Mouse (Mus musculus): ENCODE data around the gene Gm10031. TPM values are rescaled to one million over a fixed set of nuclear protein-coding genes. Genes with fewer than 3 reads are reported as not detected.
"Not testable (repeated sequence)": the region's sequence is repeated elsewhere in the genome, so short reads cannot be mapped to it uniquely, and the experiment has no call there.

Gm10031 gene
- polyA plus RNA-seq, 1 experiment from 2014 or later, result 0.82 TPM

- not testable (repeated sequence) for H3K9ac ChIP-seq (ENCODE audit: low read length); H3K36me3 ChIP-seq (ENCODE audit: control insufficient read depth, insufficient read depth, low read length); H3K27me3 ChIP-seq (ENCODE audit: control insufficient read depth, insufficient read depth, low read length); H3K9me3 ChIP-seq (ENCODE audit: control insufficient read depth, low read length); H3K4me2 ChIP-seq (ENCODE audit: low read length); ATAC-seq (ENCODE audit: insufficient number of reproducible peaks, insufficient read depth, low FRiP score, low read depth); H3K27ac ChIP-seq (replicated peaks in 1 of 2; ENCODE audit: control insufficient read depth in 1 of 2, insufficient read depth in 1 of 2, low read depth in 2 of 2, low read length in 2 of 2); H3K4me1 ChIP-seq (ENCODE audit: control insufficient read depth in 2 of 2, insufficient read depth in 2 of 2, low read length in 2 of 2); H3K4me3 ChIP-seq (ENCODE audit: control insufficient read depth in 1 of 2, insufficient read depth in 1 of 2, low read depth in 1 of 2, low read length in 2 of 2)
- 78% methylated on average over 16 of the region's 16 CpGs for WGBS
Observed at GRCm38 (mm10) chr1:156532476-156533175, 8.8 kb downstream of the Gm10031 start.

- H3K27me3 ChIP-seq (ENCODE audit: control insufficient read depth, insufficient read depth, low read length), result no peaks in the 10 kb centered on the region
- H3K27ac ChIP-seq (replicated peaks in 1 of 2; ENCODE audit: control insufficient read depth in 1 of 2, insufficient read depth in 1 of 2, low read depth in 2 of 2, low read length in 2 of 2), result no peak overlapping the region
- no peaks in the 10 kb centered on the region for H3K36me3 ChIP-seq (ENCODE audit: control insufficient read depth, insufficient read depth, low read length)
- H3K4me1 ChIP-seq (ENCODE audit: control insufficient read depth in 2 of 2, insufficient read depth in 2 of 2, low read length in 2 of 2), result no peaks in the 10 kb centered on the region
- no peak overlapping the region for H3K4me3 ChIP-seq (ENCODE audit: control insufficient read depth in 1 of 2, insufficient read depth in 1 of 2, low read depth in 1 of 2, low read length in 2 of 2)
- H3K9me3 ChIP-seq (ENCODE audit: control insufficient read depth, low read length), result no peaks in the 10 kb centered on the region
- no peak overlapping the region for H3K9ac ChIP-seq (ENCODE audit: low read length)
- H3K4me2 ChIP-seq (ENCODE audit: low read length), result no peak overlapping the region
- WGBS, result 83% methylated on average over 3 of the region's 3 CpGs
- no peak for ATAC-seq (ENCODE audit: insufficient number of reproducible peaks, insufficient read depth, low FRiP score, low read depth)
Observed at GRCm38 (mm10) chr1:156533483-156533882, 9.7 kb downstream of the Gm10031 start.

- Histone ChIP-seq H3K27ac (replicated peaks in 1 of 2; ENCODE audit: control insufficient read depth in 1 of 2, insufficient read depth in 1 of 2, low read depth in 2 of 2, low read length in 2 of 2) (no peak overlapping the region), H3K36me3 (ENCODE audit: control insufficient read depth, insufficient read depth, low read length) (no peaks in the 10 kb centered on the region), H3K27me3 (ENCODE audit: control insufficient read depth, insufficient read depth, low read length) (no peaks in the 10 kb centered on the region), H3K9me3 (ENCODE audit: control insufficient read depth, low read length) (no peaks in the 10 kb centered on the region), H3K4me1 (ENCODE audit: control insufficient read depth in 2 of 2, insufficient read depth in 2 of 2, low read length in 2 of 2) (no peaks in the 10 kb centered on the region), H3K4me3 (ENCODE audit: control insufficient read depth in 1 of 2, insufficient read depth in 1 of 2, low read depth in 1 of 2, low read length in 2 of 2) (no peak overlapping the region), H3K9ac (ENCODE audit: low read length) (no peak overlapping the region), H3K4me2 (ENCODE audit: low read length) (no peak overlapping the region)
- no peak for ATAC-seq (ENCODE audit: insufficient number of reproducible peaks, insufficient read depth, low FRiP score, low read depth)
- WGBS, result 79% methylated on average over 4 of the region's 4 CpGs
Observed at GRCm38 (mm10) chr1:156533911-156534310, 10.1 kb downstream of the Gm10031 start.

GRCm38 (mm10) chr1:156537031-156537430 lies 13.2 kb downstream of the Gm10031 start:
- Histone ChIP-seq H3K4me1 (ENCODE audit: control insufficient read depth in 2 of 2, insufficient read depth in 2 of 2, low read length in 2 of 2) (no peaks in the 10 kb centered on the region), H3K27me3 (ENCODE audit: control insufficient read depth, insufficient read depth, low read length) (no peaks in the 10 kb centered on the region), H3K36me3 (ENCODE audit: control insufficient read depth, insufficient read depth, low read length) (no peaks in the 10 kb centered on the region), H3K4me2 (ENCODE audit: low read length) (no peak overlapping the region), H3K4me3 (ENCODE audit: control insufficient read depth in 1 of 2, insufficient read depth in 1 of 2, low read depth in 1 of 2, low read length in 2 of 2) (no peak overlapping the region), H3K9ac (ENCODE audit: low read length) (no peak overlapping the region), H3K9me3 (ENCODE audit: control insufficient read depth, low read length) (no peaks in the 10 kb centered on the region), H3K27ac (replicated peaks in 1 of 2; ENCODE audit: control insufficient read depth in 1 of 2, insufficient read depth in 1 of 2, low read depth in 2 of 2, low read length in 2 of 2) (no peak overlapping the region)
- ATAC-seq (ENCODE audit: insufficient number of reproducible peaks, insufficient read depth, low FRiP score, low read depth), result no peak
- 57% methylated on average over 2 of the region's 2 CpGs for WGBS

- H3K27me3 ChIP-seq (ENCODE audit: control insufficient read depth, insufficient read depth, low read length), result no peaks in the 10 kb centered on the region
- H3K36me3 ChIP-seq (ENCODE audit: control insufficient read depth, insufficient read depth, low read length), result no peaks in the 10 kb centered on the region
- 79% methylated on average over 6 of the region's 6 CpGs for WGBS
- no peak overlapping the region for H3K9ac ChIP-seq (ENCODE audit: low read length)
- no peaks in the 10 kb centered on the region for H3K4me1 ChIP-seq (ENCODE audit: control insufficient read depth in 2 of 2, insufficient read depth in 2 of 2, low read length in 2 of 2)
- H3K4me2 ChIP-seq (ENCODE audit: low read length), result no peak overlapping the region
- H3K9me3 ChIP-seq (ENCODE audit: control insufficient read depth, low read length), result no peaks in the 10 kb centered on the region
- H3K27ac ChIP-seq (replicated peaks in 1 of 2; ENCODE audit: control insufficient read depth in 1 of 2, insufficient read depth in 1 of 2, low read depth in 2 of 2, low read length in 2 of 2), result no peak overlapping the region
- no peak for ATAC-seq (ENCODE audit: insufficient number of reproducible peaks, insufficient read depth, low FRiP score, low read depth)
- H3K4me3 ChIP-seq (ENCODE audit: control insufficient read depth in 1 of 2, insufficient read depth in 1 of 2, low read depth in 1 of 2, low read length in 2 of 2), result no peak overlapping the region
Observed at GRCm38 (mm10) chr1:156537701-156538100, 13.9 kb downstream of the Gm10031 start.

GRCm38 (mm10) chr1:156538382-156538781 lies 14.6 kb downstream of the Gm10031 start:
- WGBS, result 71% methylated on average over 3 of the region's 3 CpGs
- no peak overlapping the region for H3K27ac ChIP-seq (replicated peaks in 1 of 2; ENCODE audit: control insufficient read depth in 1 of 2, insufficient read depth in 1 of 2, low read depth in 2 of 2, low read length in 2 of 2)
- no peak for ATAC-seq (ENCODE audit: insufficient number of reproducible peaks, insufficient read depth, low FRiP score, low read depth)
- no peak overlapping the region for H3K4me2 ChIP-seq (ENCODE audit: low read length)
- no peaks in the 10 kb centered on the region for H3K4me1 ChIP-seq (ENCODE audit: control insufficient read depth in 2 of 2, insufficient read depth in 2 of 2, low read length in 2 of 2)
- no peaks in the 10 kb centered on the region for H3K9me3 ChIP-seq (ENCODE audit: control insufficient read depth, low read length)
- no peak overlapping the region for H3K9ac ChIP-seq (ENCODE audit: low read length)
- H3K4me3 ChIP-seq (ENCODE audit: control insufficient read depth in 1 of 2, insufficient read depth in 1 of 2, low read depth in 1 of 2, low read length in 2 of 2), result no peak overlapping the region
- H3K36me3 ChIP-seq (ENCODE audit: control insufficient read depth, insufficient read depth, low read length), result no peaks in the 10 kb centered on the region
- no peaks in the 10 kb centered on the region for H3K27me3 ChIP-seq (ENCODE audit: control insufficient read depth, insufficient read depth, low read length)

GRCm38 (mm10) chr1:156539787-156540560 lies 16.2 kb downstream of the Gm10031 start:
- no peak overlapping the region for H3K27ac ChIP-seq (replicated peaks in 1 of 2; ENCODE audit: control insufficient read depth in 1 of 2, insufficient read depth in 1 of 2, low read depth in 2 of 2, low read length in 2 of 2)
- no peak overlapping the region for H3K9ac ChIP-seq (ENCODE audit: low read length)
- H3K4me2 ChIP-seq (ENCODE audit: low read length), result no peak overlapping the region
- 45% methylated on average over 4 of the region's 4 CpGs for WGBS
- no peaks in the 10 kb centered on the region for H3K4me1 ChIP-seq (ENCODE audit: control insufficient read depth in 2 of 2, insufficient read depth in 2 of 2, low read length in 2 of 2)
- ATAC-seq (ENCODE audit: insufficient number of reproducible peaks, insufficient read depth, low FRiP score, low read depth), result no peak
- no peaks in the 10 kb centered on the region for H3K27me3 ChIP-seq (ENCODE audit: control insufficient read depth, insufficient read depth, low read length)
- no peak overlapping the region for H3K4me3 ChIP-seq (ENCODE audit: control insufficient read depth in 1 of 2, insufficient read depth in 1 of 2, low read depth in 1 of 2, low read length in 2 of 2)
- no peaks in the 10 kb centered on the region for H3K36me3 ChIP-seq (ENCODE audit: control insufficient read depth, insufficient read depth, low read length)
- no peaks in the 10 kb centered on the region for H3K9me3 ChIP-seq (ENCODE audit: control insufficient read depth, low read length)

Measured in heart, embryonic 14.5 days (tissue).